Mouse (Mus musculus): ENCODE data around the gene Gstm5.
"Not testable (repeated sequence)": the region's sequence is repeated elsewhere in the genome, so short reads cannot be mapped to it uniquely, and the experiment has no call there.

Gene Gstm5

DNA sequence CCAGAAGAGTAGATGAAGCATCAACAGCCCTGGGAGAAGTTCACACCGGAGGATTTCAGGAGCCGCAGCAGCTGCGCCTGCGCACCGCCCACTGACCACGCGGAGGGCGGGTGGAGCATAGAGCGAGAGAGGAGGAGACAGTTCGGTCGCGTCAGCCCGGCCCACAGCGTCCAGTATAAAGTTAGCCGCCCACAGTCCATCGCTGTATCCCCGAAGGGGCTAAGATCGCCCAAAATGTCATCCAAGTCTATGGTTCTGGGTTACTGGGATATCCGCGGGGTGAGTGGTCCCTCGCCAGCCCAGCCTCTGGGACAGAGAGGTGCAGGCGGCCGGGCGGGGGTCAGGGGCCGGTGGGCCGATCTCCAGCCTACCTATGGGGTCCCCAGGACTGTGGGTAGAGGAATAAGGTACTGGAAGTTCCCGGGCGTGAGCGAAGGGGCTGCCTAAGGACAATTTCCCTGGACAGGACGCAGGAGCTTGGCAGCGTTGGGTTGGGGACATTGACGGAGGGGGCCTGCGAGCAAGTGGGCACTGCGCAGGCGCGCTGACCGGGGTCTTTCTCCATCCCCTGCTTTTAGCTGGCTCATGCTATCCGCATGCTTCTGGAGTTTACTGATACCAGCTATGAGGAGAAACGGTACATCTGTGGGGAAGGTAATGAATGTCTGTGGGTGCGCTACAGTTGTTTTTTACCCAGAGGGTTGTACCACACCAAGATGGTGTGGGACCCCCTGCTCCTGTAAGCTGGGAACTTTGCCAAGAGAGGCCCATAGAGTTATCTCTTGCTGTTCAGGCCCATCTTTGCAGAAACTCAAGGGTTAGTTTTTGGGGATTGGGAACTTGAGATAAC is at the start of gene Gstm5:
Gstm5 (plus strand) TSS at position 102 of the 850 bp plus-strand sequence.
- DNase-seq (ENCODE audit: extremely low read depth, low read depth): peak; percentile 99

GRCm38 (mm10) chr3:107846175-107846574 is 49.4 kb upstream of the Gstm5 start:
- DNase-seq (ENCODE audit: extremely low read depth, low read depth): no peak

GRCm38 (mm10) chr3:107846835-107847234 is 48.8 kb upstream of the Gstm5 start:
- no peak for DNase-seq (ENCODE audit: extremely low read depth, low read depth)

DNA sequence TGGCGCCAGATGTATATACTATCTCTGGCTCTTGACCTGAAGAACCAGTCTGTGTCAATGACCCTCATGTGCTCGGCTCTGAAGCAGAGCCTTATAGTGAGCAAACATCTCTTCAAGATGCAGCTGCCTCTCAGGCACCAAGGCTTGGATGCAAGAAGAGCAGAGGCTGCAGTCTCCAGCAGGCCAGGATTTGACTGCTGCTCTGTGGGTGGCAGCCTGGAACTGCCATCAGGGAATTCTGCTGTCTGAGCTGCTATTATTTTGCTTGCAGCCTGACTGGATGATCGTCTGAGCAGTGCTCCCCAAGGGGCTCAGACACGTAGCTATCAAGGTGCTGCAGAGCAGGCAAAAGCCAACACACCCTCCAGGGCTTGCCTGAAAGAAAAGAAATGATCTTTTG is 47.5 kb upstream of the Gstm5 start:
- DNase-seq (ENCODE audit: extremely low read depth, low read depth): no peak

GRCm38 (mm10) chr3:107849000-107849692 is 46.5 kb upstream of the Gstm5 start:
- DNase-seq (ENCODE audit: extremely low read depth, low read depth): no peak

DNA sequence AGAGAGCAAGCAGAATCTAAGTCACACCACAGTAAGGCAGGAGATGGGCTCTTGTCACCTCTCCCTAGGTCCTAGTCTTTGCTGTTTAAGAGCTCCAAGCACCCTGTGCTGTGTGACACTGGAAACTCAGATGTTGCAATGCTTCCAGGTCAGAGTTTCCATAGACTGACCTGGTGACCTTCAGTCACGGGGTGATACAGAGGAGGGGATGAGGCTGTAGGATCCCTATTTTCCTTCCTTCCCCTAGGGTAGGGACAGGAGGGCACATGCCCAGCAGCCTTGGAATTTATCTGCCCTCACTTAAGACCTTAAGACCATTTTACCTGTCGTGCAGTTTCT is 46.0 kb upstream of the Gstm5 start:
- no peak for DNase-seq (ENCODE audit: extremely low read depth, low read depth)

GRCm38 (mm10) chr3:107850418-107851031 is 45.1 kb upstream of the Gstm5 start:
- no peak for DNase-seq (ENCODE audit: extremely low read depth, low read depth)

DNA sequence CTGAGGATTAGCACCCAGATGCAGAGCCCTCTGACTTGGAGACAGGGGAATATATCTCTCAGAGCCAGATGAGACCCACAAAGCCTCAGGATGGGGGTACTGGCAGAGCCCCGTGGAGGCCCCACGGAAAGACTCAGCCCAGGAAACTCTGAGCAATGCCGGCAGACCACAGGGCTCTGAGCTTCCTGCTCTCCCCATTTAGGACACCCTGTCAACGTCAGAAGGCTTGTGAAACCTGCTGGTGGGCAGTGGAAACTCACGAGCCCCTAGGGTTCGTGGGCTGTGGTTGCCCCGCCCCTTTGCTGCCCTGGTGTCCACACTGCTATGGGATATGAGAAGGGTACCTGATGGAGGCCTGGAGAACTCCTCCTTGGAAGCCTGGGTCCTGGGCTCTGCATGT is 42.8 kb upstream of the Gstm5 start:
- DNase-seq (ENCODE audit: extremely low read depth, low read depth): no peak

DNA sequence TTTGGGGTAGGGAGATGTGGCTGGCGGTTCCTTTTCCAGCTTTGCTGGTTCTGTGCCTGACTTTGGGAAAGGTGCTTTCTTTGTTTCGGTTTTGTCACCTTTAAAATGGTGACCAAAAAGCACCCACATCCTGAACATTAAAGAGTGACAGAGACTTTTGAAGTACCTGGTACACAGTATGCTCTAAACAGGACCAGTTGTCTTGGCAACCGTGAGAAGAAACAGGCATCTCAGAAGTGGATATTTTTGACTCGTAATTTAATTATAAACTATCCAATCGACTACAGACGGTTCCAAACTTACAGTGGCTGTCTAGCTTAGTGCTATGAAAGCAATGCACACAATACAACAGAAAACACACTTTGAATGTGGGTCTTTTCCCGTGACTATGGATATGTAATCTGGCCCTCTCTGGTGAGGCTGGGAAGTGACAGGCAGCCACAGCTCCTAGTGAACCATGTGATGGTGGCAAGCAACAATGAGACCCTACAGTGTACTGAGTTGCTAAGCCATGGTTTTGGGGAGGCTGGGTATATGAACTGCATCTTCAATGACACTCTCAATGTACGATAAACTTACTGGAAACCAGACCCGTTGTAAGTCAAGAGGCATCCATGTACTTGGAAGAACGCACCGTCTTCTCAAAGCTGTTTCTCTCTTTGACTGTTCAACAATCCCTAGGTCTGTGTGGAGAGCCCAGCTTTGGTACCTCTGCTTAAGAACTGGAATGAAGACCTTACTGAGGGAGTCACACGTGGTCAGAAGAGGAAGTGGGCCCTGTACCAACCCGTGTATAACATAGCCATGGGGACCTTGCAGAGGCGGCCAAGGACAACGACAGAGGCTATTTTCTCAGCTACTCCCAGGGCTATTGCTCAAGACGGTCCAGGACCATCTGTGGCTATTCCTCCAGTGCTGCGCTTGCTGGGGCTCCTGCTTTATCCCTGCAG is 42.1 kb upstream of the Gstm5 start:
- no peak for DNase-seq (ENCODE audit: extremely low read depth, low read depth)

- no peak for DNase-seq (ENCODE audit: extremely low read depth, low read depth)
Measured at GRCm38 (mm10) chr3:107855368-107855767, 40.3 kb upstream of the Gstm5 start.

- no peak for DNase-seq (ENCODE audit: extremely low read depth, low read depth)
Measured at GRCm38 (mm10) chr3:107857646-107858045, 38.0 kb upstream of the Gstm5 start.

DNA sequence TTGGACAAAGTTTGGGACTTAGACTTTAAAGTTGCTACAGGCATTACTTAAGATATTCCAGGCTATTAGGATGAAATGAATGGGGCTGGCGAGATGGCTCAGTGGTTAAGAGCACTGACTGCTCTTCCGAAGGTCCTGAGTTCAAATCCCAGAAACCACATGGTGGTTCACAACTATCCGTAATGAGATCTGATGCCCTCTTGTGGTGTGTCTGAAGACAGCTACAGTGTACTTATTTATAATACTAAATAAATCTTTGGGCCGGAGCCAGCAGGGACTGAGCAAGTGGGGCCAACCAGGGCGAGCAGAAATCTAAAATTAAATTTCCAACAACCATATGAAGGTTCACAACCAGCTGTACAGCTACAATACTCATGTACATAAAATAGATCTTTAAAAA is 34.1 kb upstream of the Gstm5 start:
- not testable (repeated sequence) for DNase-seq (ENCODE audit: extremely low read depth, low read depth)

DNA sequence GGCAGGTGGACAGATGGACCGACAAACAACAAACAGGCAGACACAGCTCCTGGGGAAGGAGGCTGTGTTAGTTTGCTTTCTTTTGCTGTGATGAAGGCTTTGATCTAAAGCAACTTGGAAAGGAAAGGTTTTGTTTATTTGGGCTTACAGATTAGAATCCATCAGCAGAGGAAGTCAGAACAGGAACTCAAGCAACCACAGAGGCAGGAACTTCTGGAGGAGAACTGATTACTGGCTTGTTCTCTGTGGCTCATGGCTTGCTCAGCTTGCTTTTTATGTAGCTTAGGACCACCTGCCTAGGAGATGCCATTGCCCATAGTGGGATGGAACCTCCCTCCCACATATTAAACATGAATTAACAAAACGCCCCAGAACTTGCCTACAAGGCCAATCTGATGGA is 33.1 kb upstream of the Gstm5 start:
- peak; percentile 82 for DNase-seq (ENCODE audit: extremely low read depth, low read depth)

DNA sequence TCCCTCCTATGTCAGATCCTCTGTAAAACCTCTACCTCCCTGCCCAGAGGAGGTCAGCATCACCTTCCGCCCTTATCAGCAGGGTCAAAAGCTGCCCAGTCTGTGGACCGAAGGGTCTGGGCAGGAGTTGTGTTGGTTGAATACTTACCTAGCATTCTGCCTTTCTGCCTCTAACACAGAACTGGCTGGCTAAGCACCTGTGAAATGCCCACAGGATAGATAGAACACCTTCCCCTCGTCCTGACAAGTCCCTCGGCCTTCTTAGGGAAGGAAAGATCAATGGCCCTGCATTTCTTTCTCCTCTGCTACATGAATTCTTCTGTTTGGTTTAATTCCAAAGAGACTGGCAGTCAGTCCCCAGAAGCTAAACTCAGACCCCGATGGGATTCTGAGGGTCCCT is 32.1 kb upstream of the Gstm5 start:
- no peak for DNase-seq (ENCODE audit: extremely low read depth, low read depth)

- DNase-seq (ENCODE audit: extremely low read depth, low read depth): peak; percentile 80
Measured at GRCm38 (mm10) chr3:107863898-107864603, 31.6 kb upstream of the Gstm5 start.

DNA sequence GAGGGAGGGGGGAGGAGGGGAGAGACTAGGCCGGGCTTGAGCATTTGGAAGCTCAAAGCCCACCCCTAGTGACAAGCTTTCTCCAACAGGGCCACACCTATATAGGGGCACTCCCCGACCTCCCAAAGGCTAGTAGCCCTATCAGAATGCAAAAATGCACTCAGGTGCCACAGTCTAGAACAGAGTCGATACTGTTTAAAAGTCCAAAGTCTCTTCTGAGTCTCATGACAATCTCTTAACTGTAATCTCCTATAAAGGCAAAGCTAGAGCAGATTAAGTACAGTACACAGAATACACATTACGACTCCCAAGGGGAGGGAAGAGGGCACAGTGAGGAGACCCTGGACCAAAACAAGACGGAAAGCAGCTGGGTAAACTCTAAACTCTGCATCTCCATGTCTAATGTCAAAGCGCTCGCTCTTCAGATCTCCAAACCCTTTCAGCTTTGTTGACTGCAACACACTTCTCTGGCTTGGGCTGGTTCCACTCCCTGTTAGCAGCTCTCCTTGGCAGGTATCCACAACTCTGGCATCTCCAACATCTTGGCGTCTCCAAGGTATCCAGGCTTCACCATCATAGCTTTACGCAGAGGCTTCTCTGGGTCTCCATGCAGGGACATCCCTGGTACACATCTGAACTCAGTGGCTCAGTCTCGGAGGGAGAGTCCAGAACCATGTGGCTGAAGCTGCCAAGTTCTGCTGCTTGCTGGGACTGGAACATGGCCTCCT is 30.1 kb upstream of the Gstm5 start:
- no peak for DNase-seq (ENCODE audit: extremely low read depth, low read depth)

GRCm38 (mm10) chr3:107867086-107867485 is 28.5 kb upstream of the Gstm5 start:
- DNase-seq (ENCODE audit: extremely low read depth, low read depth): peak; percentile 82

GRCm38 (mm10) chr3:107868452-107868851 is 27.2 kb upstream of the Gstm5 start:
- DNase-seq (ENCODE audit: extremely low read depth, low read depth): no peak

- DNase-seq (ENCODE audit: extremely low read depth, low read depth): no peak
Measured at GRCm38 (mm10) chr3:107869097-107869496, 26.5 kb upstream of the Gstm5 start.

- no peak for DNase-seq (ENCODE audit: extremely low read depth, low read depth)
Measured at GRCm38 (mm10) chr3:107869925-107870324, 25.7 kb upstream of the Gstm5 start.
